Mouse (Mus musculus) heart, adult 2 months (tissue): ENCODE results near the gene Eif3c. TPM values are rescaled to one million over a fixed set of nuclear protein-coding genes. Genes with fewer than 3 reads are reported as not detected.
A peak's percentile ranks its signal among the peaks of the same experiment; 100 is the strongest.

Source experiments
- DNase-seq, 2 experiments: peaks; one replicate each; pipeline ENCODE4 v3.0.0; 2021
- H3K27ac ChIP-seq: fragments of 200-600 bp; 2 replicates; pipeline ENCODE4 v1.8.1; 2022
- H3K27me3 ChIP-seq: fragments of 200-500 bp; 2 replicates; pipeline ENCODE4 v1.6.1; 2012; ENCODE audit warnings: mild to moderate bottlenecking, low read length, inconsistent platforms, mixed read lengths; ENCODE audit not compliant: control insufficient read depth, insufficient read depth
- H3K36me3 ChIP-seq: fragments of 200-500 bp; 2 replicates; pipeline ENCODE4 v1.6.1; 2012; ENCODE audit warnings: low read length, inconsistent platforms; ENCODE audit not compliant: control insufficient read depth, insufficient read depth
- H3K4me1 ChIP-seq: fragments of 200-500 bp; 2 replicates; pipeline ENCODE4 v1.6.1; 2011; ENCODE audit warnings: low read length; ENCODE audit not compliant: control insufficient read depth, insufficient read depth
- H3K4me3 ChIP-seq: fragments of 200-600 bp; 2 replicates; pipeline ENCODE4 v1.8.1; 2022
- H3K79me2 ChIP-seq: fragments of 200-500 bp; replicated peaks from 2 replicates; pipeline ENCODE4 v1.6.1; 2012; ENCODE audit warnings: mild to moderate bottlenecking, inconsistent platforms, low read length, moderate library complexity, mixed read lengths; ENCODE audit not compliant: control insufficient read depth, insufficient read depth
- H3K9ac ChIP-seq: fragments of 200-500 bp; 2 replicates; pipeline ENCODE4 v1.6.1; 2012; ENCODE audit warnings: low read depth, mild to moderate bottlenecking, control low read depth, inconsistent platforms, low read length, mixed read lengths
- CTCF ChIP-seq: fragments of 200-600 bp; IDR thresholded peaks from 2 replicates; pipeline ENCODE4 v1.8.1; 2022; ENCODE audit warnings: antibody characterized with exemption, mild to moderate bottlenecking, moderate library complexity
- EP300 ChIP-seq: fragments of 200-500 bp; IDR thresholded peaks from 2 replicates; pipeline ENCODE4 v1.6.1; 2011; ENCODE audit warnings: low read depth, low read length, control low read depth; ENCODE audit not compliant: insufficient read depth
- POLR2A ChIP-seq: fragments of 200-500 bp; IDR thresholded peaks from 2 replicates; pipeline ENCODE4 v1.6.1; 2011; ENCODE audit warnings: mild to moderate bottlenecking, low read depth, low read length, control low read depth; ENCODE audit not compliant: insufficient read depth
- WGBS: fragments of 180-500 bp; shearing (Covaris S2); methylation state at CpG from one replicate; pipeline ENCODE4 v1.1.7; 2018; 5-methylcytosine and 5-hydroxymethylcytosine counted together
- intact Hi-C: fragments of 180-260 bp; cut with DNase I; formaldehyde crosslinking; loops from one replicate; pipeline ENCODE4 v1.15.1; 2025
- polyA plus RNA-seq: library from polyadenylated mRNA; depleted of rRNA; stranded (reverse); fragments of >200 nt; gene quantifications from 2 replicates; pipeline ENCODE4 v1.2.3, GENCODE M21; 2012
- total RNA-seq, 2 experiments: library from RNA; stranded (reverse); gene quantifications; 2 replicates each; pipeline ENCODE4 v1.2.3; 2021

The Eif3c gene
- total and polyA plus RNA-seq, 3 experiments: 59.3 to 159 (median 133) TPM

- Histone ChIP-seq H3K27me3 (no peaks in the 10 kb centered on the region), H3K4me1 (no peaks in the 10 kb centered on the region), H3K9ac (no peak overlapping the region), H3K4me3 (no peak overlapping the region), H3K36me3 (no peaks in the 10 kb centered on the region), H3K79me2 (no peaks in the 10 kb centered on the region), H3K27ac (no peak overlapping the region)
- no peak for TF ChIP-seq CTCF
- no peak for TF ChIP-seq POLR2A
- TF ChIP-seq EP300: no peak
- 76% methylated on average over 6 of the region's 6 CpGs for WGBS
- no peak for DNase-seq
- intact Hi-C loops: loop anchor here (2.0 to 10.0 kb wide), 2 partner anchors 15 to 623 kb away; partner anchors contain the start of genes Eif3c, Mylpf and Tbc1d10b
Observed at GRCm38 (mm10) chr7:126581661-126582060, 15.4 kb upstream of the Eif3c start.

DNA sequence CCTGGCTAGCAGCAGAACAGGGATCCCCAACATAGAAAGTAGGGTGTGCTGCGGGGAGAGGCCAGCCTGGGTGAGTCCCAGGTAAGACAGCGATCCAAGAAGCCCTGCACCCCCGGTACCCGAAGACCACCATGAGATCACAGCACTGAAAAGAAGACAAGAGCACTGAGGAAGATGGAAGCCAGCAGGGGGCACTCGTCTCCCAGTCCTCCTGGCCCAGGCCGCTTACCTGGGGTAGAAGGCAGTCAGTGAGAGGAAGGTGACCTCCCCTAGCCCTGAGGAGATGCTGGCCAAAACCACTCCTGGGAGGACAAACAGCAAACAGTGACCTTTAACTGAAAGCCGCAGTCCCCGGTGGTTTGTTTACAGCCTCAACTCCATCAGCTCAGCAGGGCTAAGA, 13.0 kb upstream of the Eif3c start:
- Histone ChIP-seq H3K4me3 (no peak overlapping the region), H3K27ac (no peak overlapping the region), H3K79me2 (no peaks in the 10 kb centered on the region), H3K36me3 (no peaks in the 10 kb centered on the region), H3K4me1 (no peaks in the 10 kb centered on the region), H3K27me3 (no peaks in the 10 kb centered on the region), H3K9ac (no peak overlapping the region)
- DNase-seq: peak; percentile 48 to 67
- TF ChIP-seq CTCF (peak; percentile 73), EP300 (no peak)
- intact Hi-C loops: loop anchor here (2.0 kb wide), 1 partner anchor 58 kb away; no protein-coding TSS in a partner anchor
- 62% methylated on average over 8 of the region's 8 CpGs for WGBS

DNA sequence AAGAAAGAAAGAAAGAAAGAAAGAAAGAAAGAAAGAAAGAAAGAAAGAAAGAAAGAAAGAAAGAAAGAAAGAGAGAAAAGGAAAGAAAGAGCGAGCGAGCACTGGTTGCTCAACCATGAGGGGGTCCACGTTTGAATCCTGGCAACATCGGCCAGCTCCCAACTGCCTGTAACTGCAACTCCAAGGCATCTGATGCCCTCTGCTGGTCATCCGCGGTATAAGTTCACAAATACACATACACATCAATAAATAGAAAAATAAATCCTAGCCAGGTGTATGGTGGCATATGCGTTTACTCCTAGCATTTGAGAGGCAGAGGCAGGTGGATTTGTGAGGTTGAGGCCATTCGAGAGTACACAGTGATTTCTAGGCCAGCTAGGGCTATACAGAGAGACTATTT, 10.7 kb upstream of the Eif3c start:
- DNase-seq: no peak
- intact Hi-C loops: no loop called here

GRCm38 (mm10) chr7:126565693-126566092, 518 bp downstream of the Eif3c start:
- Histone ChIP-seq H3K4me1 (no peaks in the 10 kb centered on the region; the same call in 1 of the 2 replicates), H3K27me3 (no peaks in the 10 kb centered on the region), H3K36me3 (peaks cover 9% of the 10 kb centered on the region; the same call in 1 of the 2 replicates), H3K4me3 (peak overlapping the region; percentile 91), H3K27ac (peak overlapping the region; percentile 83), H3K79me2 (no peaks in the 10 kb centered on the region), H3K9ac (peak overlapping the region; percentile 96)
- 1% methylated on average over 28 of the region's 28 CpGs for WGBS
- TF ChIP-seq EP300 (no peak), CTCF (no peak), POLR2A (no peak)
- intact Hi-C loops: loop anchor here (2.0 kb wide), 2 partner anchors 17 to 91 kb away; partner anchors contain the start of gene Sh2b1
- no peak for DNase-seq

More for the DNA sequence above, 10.7 kb upstream of the Eif3c start:
- TF ChIP-seq POLR2A: no peak
- TF ChIP-seq CTCF: peak; percentile 68
- Histone ChIP-seq H3K36me3 (no peaks in the 10 kb centered on the region), H3K4me3 (no peak overlapping the region), H3K27ac (no peak overlapping the region), H3K79me2 (no peaks in the 10 kb centered on the region), H3K9ac (no peak overlapping the region), H3K27me3 (no peaks in the 10 kb centered on the region), H3K4me1 (no peaks in the 10 kb centered on the region)
- WGBS: 62% methylated on average over 8 of the region's 8 CpGs

- Histone ChIP-seq H3K27me3 (no peaks in the 10 kb centered on the region), H3K79me2 (no peaks in the 10 kb centered on the region), H3K9ac (no peak overlapping the region), H3K27ac (no peak overlapping the region), H3K4me3 (no peak overlapping the region), H3K36me3 (peaks cover 2% of the 10 kb centered on the region), H3K4me1 (no peaks in the 10 kb centered on the region)
- no peak for TF ChIP-seq EP300
- no peak for TF ChIP-seq POLR2A
- TF ChIP-seq CTCF: no peak
- DNase-seq: no peak
- WGBS: 93% methylated on average over 5 of the region's 5 CpGs
- intact Hi-C loops: no loop called here
Observed at GRCm38 (mm10) chr7:126556635-126557034, 9.6 kb downstream of the Eif3c start.

DNA sequence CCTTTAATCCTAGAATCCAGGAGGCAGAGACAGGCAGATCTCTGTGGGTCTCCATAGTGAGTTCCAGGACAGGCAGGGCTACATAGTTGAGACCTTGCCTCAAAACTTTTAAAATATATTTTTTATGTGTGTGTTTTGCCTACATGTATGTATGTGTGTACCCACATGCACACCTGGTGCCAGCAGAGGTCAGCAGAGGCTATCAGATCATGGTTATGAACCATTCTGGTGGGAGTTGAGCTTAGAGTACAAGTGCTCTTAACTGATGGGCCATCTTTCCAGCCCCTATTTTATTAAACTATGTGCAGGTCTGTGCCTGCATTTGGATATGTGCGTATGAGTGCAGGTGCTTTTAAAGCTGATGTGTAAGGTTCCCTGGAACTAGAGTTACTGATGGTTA, 11.4 kb downstream of the Eif3c start:
- Histone ChIP-seq H3K36me3 (peaks cover 2% of the 10 kb centered on the region), H3K9ac (no peak overlapping the region), H3K4me1 (no peaks in the 10 kb centered on the region), H3K27me3 (no peaks in the 10 kb centered on the region), H3K4me3 (no peak overlapping the region), H3K27ac (no peak overlapping the region), H3K79me2 (no peaks in the 10 kb centered on the region)
- intact Hi-C loops: no loop called here
- no peak for DNase-seq
- WGBS: 98% methylated on average over 1 of the region's 1 CpGs
- TF ChIP-seq CTCF (peak; percentile 30; the same call in 1 of the 2 replicates), POLR2A (no peak), EP300 (no peak)
